Mouse (Mus musculus) heart, postnatal 0 days (tissue): ENCODE measurements around the gene Dnah3. TPM values are rescaled to one million over a fixed set of nuclear protein-coding genes. Genes with fewer than 3 reads are reported as not detected.

Experiments used
- ATAC-seq: fragments of 200-750 bp; cut with Nextera tagmentation; 2 replicates; pipeline ENCODE4 v1.8.0; 2017; ENCODE audit warnings: low read depth, moderate number of reproducible peaks, moderate library complexity; ENCODE audit not compliant: insufficient read depth
- DNase-seq: peaks from one replicate; pipeline ENCODE4 v3.0.0-alpha.2; 2016; ENCODE audit warnings: low spot score
- H3K27ac ChIP-seq: fragments of 300-500 bp; sonication (generic); 2 replicates; pipeline ENCODE4 v1.5.1; 2014; ENCODE audit warnings: low read depth, mild to moderate bottlenecking
- H3K27me3 ChIP-seq: fragments of 300-500 bp; sonication (generic); 2 replicates; pipeline ENCODE4 v1.6.1; 2014; ENCODE audit warnings: low read length, mixed read lengths; ENCODE audit not compliant: control insufficient read depth, insufficient read depth
- H3K36me3 ChIP-seq: fragments of 300-500 bp; sonication (generic); replicated peaks from 2 replicates; pipeline ENCODE4 v1.6.1; 2014; ENCODE audit warnings: low read length, mixed read lengths; ENCODE audit not compliant: control insufficient read depth, insufficient read depth
- H3K4me1 ChIP-seq: fragments of 300-500 bp; sonication (generic); 2 replicates; pipeline ENCODE4 v1.6.1; 2014; ENCODE audit warnings: antibody characterized with exemption; ENCODE audit not compliant: control insufficient read depth, insufficient read depth
- H3K4me2 ChIP-seq: fragments of 300-500 bp; sonication (generic); 2 replicates; pipeline ENCODE4 v1.6.1; 2014; ENCODE audit warnings: low read depth, mild to moderate bottlenecking, low read length, moderate library complexity
- H3K4me3 ChIP-seq: fragments of 300-500 bp; sonication (generic); 2 replicates; pipeline ENCODE4 v1.5.1; 2014; ENCODE audit warnings: low read depth, low read length
- H3K9ac ChIP-seq: fragments of 300-500 bp; sonication (generic); replicated peaks from 2 replicates; pipeline ENCODE4 v1.6.1; 2014; ENCODE audit warnings: low read depth, low read length, mixed read lengths
- H3K9me3 ChIP-seq: fragments of 300-500 bp; sonication (generic); replicated peaks from 2 replicates; pipeline ENCODE4 v1.6.1; 2016; ENCODE audit warnings: low read length; ENCODE audit not compliant: control insufficient read depth
- CTCF ChIP-seq: IDR thresholded peaks from 2 replicates; pipeline ENCODE4 v1.5.1; 2016; ENCODE audit warnings: antibody characterized with exemption, control low read depth, low read depth
- EP300 ChIP-seq: IDR thresholded peaks from 2 replicates; pipeline ENCODE4 v1.6.1; 2016; ENCODE audit warnings: antibody characterized with exemption, low read depth
- WGBS: fragments of 180-500 bp; shearing (Covaris S2); extraction: QIAGEN DNeasy Blood & Tissue Kit; methylation state at CpG from one replicate; pipeline ENCODE4 v1.1.7; 2014; 5-methylcytosine and 5-hydroxymethylcytosine counted together
- polyA plus RNA-seq: library from polyadenylated mRNA; unstranded; fragments of >200 nt; fragmentation: Nextera tagmentation; extraction: Ambion mirVana; gene quantifications from 2 replicates; pipeline ENCODE4 v1.2.1, GENCODE M21; 2015
- total RNA-seq: library from RNA; depleted of rRNA; stranded (reverse); fragments of >200 nt; gene quantifications from 2 replicates; pipeline ENCODE4 v1.2.3, GENCODE M21; 2014; ENCODE audit warnings: low replicate concordance

The Dnah3 gene
- total and polyA plus RNA-seq, 2 experiments from 2014 or later: not detected

DNA sequence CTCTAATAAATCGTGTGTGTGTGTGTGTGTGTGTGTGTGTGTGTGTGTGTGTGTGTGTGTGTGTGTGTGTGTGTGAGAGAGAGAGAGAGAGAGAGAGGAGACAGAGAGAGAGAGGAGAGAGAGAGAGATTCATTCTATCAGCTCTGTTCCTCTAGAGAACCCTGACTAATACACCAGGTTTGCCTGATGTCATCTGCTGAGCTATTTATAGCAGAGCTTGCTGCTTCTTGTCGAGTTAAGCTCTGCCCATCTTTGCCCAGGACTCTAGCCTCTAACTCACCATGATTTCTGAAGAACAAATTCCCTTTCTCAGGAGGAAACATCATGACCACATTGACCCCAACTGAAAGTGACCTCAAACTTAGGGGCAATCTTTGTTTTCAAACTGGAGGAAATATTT, 174.6 kb downstream of the Dnah3 start:
- H3K4me2 ChIP-seq: no peak overlapping the region
- H3K9ac ChIP-seq: no peak overlapping the region
- ATAC-seq (peak; percentile 82), DNase-seq (peak; percentile 75)
- H3K9me3 ChIP-seq: no peaks in the 10 kb centered on the region
- no peak overlapping the region for H3K4me3 ChIP-seq
- WGBS: 8% methylated on average over 2 of the region's 2 CpGs
- H3K4me1 ChIP-seq: peaks cover 5% of the 10 kb centered on the region; the same call in 1 of the 2 replicates
- TF ChIP-seq EP300: no peak
- no peak for TF ChIP-seq CTCF
- no peak overlapping the region for H3K27ac ChIP-seq
- no peaks in the 10 kb centered on the region for H3K36me3 ChIP-seq
- H3K27me3 ChIP-seq: no peaks in the 10 kb centered on the region

DNA sequence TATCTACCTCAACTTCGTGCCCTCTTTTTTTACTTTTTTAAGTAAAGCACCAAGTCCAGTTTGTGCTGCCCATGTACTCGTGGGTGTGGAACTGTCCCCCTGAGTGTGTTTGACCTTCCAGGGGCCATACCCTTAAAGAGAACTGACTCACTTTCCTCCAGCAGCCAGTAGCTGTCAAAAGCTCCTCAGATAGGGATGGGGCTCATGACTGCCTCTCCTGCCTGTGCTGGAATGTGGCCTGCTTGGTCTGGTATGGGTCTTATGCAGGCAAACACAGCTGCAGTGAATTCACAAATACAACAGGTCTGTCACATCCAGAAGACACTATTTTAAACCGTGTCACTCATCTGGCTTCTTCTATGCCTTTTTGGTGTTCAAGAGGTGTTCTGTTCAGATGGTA, 183.4 kb downstream of the Dnah3 start:
- Histone ChIP-seq H3K9ac (no peak overlapping the region), H3K27me3 (no peaks in the 10 kb centered on the region), H3K27ac (0 out of 2 replicates have a peak overlapping the region, but pooled peaks have one; percentile 20), H3K36me3 (no peaks in the 10 kb centered on the region), H3K4me1 (no peaks in the 10 kb centered on the region), H3K4me2 (no peak overlapping the region), H3K4me3 (no peak overlapping the region), H3K9me3 (no peaks in the 10 kb centered on the region)
- 44% methylated on average over 3 of the region's 3 CpGs for WGBS
- TF ChIP-seq CTCF (no peak), EP300 (no peak)
- DNase-seq (no peak), ATAC-seq (peak; percentile 68)

DNA sequence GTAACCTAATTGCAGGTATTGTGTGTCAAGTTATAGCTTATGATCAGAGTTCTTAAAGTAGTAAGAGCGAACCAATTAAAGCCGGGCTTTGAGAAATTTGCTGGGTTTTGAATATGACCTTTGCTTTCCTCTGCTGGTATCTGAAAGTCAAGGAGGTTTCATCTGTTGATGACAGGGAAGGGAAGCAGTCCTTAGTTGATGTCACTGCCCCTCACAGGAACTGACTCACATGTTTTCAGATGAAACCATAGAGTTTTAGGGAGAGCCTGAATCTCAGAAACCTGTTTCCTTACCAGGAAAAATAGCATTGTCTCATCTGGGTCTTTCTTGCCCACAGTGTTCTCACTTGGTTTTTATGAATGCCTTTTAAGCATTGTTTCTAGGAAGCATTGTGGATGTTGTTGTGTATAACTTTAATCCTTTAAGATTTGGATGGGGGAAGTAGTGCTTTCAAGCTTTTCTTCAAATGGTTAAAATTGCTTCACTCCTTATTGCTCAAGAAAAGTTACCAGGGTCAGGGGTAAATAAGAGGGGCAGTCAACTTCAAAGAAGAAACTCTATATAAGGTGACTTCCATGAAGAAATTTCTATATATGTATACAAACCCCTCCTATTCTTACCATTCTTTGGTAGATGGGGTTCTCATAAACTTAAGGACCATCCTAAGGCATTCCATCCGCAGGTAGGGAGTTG, 188.4 kb downstream of the Dnah3 start:
- Histone ChIP-seq H3K9ac (no peak overlapping the region), H3K4me3 (no peak overlapping the region), H3K4me1 (no peaks in the 10 kb centered on the region), H3K27me3 (no peaks in the 10 kb centered on the region), H3K9me3 (no peaks in the 10 kb centered on the region), H3K36me3 (no peaks in the 10 kb centered on the region), H3K4me2 (no peak overlapping the region), H3K27ac (no peak overlapping the region)
- no peak for ATAC-seq
- 82% methylated on average over 3 of the region's 3 CpGs for WGBS
- DNase-seq: no peak
- TF ChIP-seq EP300 (no peak), CTCF (no peak)

DNA sequence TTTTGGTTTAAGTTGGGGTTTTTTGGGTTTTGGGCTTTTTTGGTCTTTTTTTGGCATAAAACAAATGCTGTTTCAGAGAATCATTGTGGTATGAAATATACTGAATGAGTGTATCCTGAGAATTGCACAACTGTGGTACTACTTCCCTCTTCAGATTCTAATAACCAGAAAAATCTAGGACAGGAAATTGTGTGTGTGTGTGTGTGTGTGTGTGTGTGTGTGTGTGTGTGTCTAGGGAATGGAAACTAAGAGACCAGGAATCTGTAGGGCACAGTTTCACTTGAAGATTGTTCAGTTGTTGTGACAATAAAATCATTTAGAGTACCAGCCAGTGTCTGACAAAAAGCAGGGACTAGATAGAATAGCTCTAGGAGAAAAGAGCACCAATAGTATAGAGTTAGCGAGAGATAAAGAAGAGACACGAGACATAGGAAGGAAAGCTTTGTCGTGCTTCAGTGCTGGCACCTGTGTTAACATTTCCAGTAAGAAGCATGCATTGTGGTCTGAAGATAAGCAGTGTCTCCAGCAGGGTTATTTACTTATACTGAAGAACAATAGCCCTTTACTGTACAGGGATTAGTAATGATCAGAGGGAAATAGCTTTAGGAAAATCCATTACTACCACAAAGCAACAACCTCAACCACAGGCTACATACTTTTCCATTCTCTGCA, 195.6 kb downstream of the Dnah3 start:
- no peaks in the 10 kb centered on the region for H3K9me3 ChIP-seq
- ATAC-seq: no peak
- H3K4me3 ChIP-seq: no peak overlapping the region
- H3K27me3 ChIP-seq: no peaks in the 10 kb centered on the region
- TF ChIP-seq EP300 (no peak), CTCF (no peak)
- H3K4me2 ChIP-seq: no peak overlapping the region
- 36% methylated on average over 3 of the region's 3 CpGs for WGBS
- no peaks in the 10 kb centered on the region for H3K36me3 ChIP-seq
- no peak overlapping the region for H3K27ac ChIP-seq
- peaks cover 6% of the 10 kb centered on the region; the same call in 1 of the 2 replicates for H3K4me1 ChIP-seq
- no peak overlapping the region for H3K9ac ChIP-seq
- DNase-seq: peak; percentile 19

DNA sequence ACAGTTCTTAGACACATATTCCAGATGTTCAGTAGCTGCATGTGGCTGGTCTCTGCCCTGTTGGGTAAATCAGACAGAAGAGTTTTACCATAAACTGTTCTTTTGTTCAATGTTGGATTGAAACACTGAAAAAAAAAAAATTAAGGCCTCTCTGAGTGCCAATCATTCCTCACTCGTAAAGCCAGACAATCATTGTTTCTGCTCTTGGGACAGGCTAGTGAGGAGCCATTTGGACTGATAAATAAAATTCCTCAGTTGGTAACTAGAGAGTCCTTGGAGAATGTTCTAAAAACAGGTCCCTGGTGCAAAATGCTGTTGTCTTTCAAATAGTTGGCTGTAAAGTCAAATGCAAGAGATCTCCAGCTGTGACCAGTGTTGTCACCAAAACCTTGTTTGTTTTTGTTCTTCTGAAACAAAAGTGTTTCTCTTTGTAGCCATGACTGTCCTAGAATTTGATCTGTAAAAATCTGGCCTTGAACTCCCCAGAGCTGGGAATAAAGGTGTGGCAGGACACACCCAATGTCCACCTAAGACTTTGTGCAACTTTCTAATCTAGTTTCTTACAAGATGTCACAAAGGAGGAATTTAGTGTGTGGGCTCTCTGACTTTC, 196.7 kb downstream of the Dnah3 start:
- Histone ChIP-seq H3K4me1 (peaks cover 9% of the 10 kb centered on the region; the same call in 1 of the 2 replicates), H3K4me3 (no peak overlapping the region), H3K9ac (no peak overlapping the region), H3K4me2 (no peak overlapping the region), H3K27ac (no peak overlapping the region), H3K27me3 (no peaks in the 10 kb centered on the region), H3K9me3 (no peaks in the 10 kb centered on the region), H3K36me3 (no peaks in the 10 kb centered on the region)
- ATAC-seq: no peak
- no peak for TF ChIP-seq EP300
- TF ChIP-seq CTCF: no peak
- DNase-seq: no peak
- 33% methylated on average over 1 of the region's 1 CpGs for WGBS
